Mouse (Mus musculus): ENCODE data around the gene Rnf130. TPM values are rescaled to one million over a fixed set of nuclear protein-coding genes. Genes with fewer than 3 reads are reported as not detected.

Gene Rnf130
- polyA plus RNA-seq, 1 experiment = not detected

DNA sequence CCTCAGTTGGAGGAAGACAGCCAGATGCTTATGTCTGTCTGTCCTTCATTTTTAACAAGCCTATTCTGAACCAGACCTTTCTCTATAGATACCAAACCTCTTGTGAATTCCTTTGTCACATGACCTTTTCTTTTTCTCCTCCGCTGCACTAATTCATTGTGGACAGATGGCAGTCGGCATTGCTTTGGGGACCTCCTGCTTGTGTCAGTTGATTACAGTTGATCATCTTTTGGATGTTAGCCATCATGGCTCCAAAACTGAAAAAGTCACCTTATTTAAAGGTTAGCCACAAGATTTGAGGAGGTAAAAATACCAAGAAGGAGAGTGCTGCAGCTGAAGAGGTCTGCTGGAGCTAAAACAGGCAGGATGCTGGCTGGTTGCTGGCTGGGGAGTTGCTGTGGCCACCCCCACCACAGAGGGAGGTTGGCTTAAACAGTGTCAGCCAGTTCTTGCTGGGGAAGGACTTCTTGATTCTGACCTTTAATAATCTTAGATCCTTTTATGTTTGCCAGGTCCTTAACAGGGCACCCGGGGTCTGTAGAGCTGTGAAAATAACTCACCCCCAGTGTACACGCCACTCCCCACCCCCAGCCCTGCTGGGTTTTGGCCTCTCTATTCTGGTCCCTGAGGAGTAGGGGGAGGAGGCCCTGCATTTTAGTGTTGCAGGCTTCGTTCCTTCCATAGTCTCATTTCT, 66.0 kb downstream of the Rnf130 start:
- Histone ChIP-seq H3K79me3 (ENCODE audit: low read depth) (no peaks in the 10 kb centered on the region), H3K36me3 (ENCODE audit: control insufficient read depth, insufficient read depth) (no peaks in the 10 kb centered on the region), H3K27me3 (ENCODE audit: control insufficient read depth, insufficient read depth, insufficient read length) (peaks cover 56% of the 10 kb centered on the region), H3ac (ENCODE audit: control insufficient read depth, insufficient read length, low read depth) (no peak overlapping the region), H3K4me3 (ENCODE audit: insufficient read depth, poor library complexity, severe bottlenecking) (no peak overlapping the region), H3K79me2 (ENCODE audit: control insufficient read depth, insufficient read depth) (no peaks in the 10 kb centered on the region)
- no peak for TF ChIP-seq MYOG (IDR thresholded peaks at IDR 0.05; ENCODE audit: control insufficient read depth, extremely low read depth, insufficient read length)
- no peak for TF ChIP-seq USF1 (IDR thresholded peaks at IDR 0.05; ENCODE audit: low read depth)
- no peak for TF ChIP-seq CEBPB (IDR thresholded peaks at IDR 0.05; ENCODE audit: low read depth)
- no peak for TF ChIP-seq MAX (IDR thresholded peaks at IDR 0.05)
- TF ChIP-seq MYOD1 (IDR thresholded peaks at IDR 0.05; ENCODE audit: control insufficient read depth, insufficient read length, low read depth) = no peak
- no peak for TF ChIP-seq CTCF (IDR thresholded peaks at IDR 0.05; ENCODE audit: control insufficient read depth, insufficient read depth, insufficient read length)
- no peak for TF ChIP-seq FOSL1 (IDR thresholded peaks at IDR 0.05; ENCODE audit: insufficient read depth, low read length, poor library complexity, severe bottlenecking)

DNA sequence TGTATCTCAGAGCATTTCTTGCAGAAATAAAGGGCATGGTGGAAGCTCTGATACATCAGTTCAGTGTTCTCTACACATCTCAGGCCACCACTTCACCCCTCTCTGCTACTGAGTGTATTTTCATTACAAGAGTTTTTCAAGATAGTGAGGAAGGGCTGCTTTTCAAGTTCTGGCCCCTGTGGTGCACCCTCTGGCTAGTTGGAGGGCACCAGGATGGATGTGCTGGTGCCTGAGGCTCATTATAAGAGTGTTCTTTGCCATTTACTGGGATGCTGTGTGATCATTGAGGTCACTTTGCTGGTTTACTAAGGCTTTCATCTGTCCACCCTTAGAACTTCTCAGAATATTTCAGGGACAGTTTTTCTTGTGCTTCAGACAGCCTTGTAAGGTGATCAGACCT, 66.5 kb downstream of the Rnf130 start:
- Histone ChIP-seq H3K4me3 (ENCODE audit: insufficient read depth, poor library complexity, severe bottlenecking) (no peak overlapping the region), H3K36me3 (ENCODE audit: control insufficient read depth, insufficient read depth) (no peaks in the 10 kb centered on the region), H3ac (ENCODE audit: control insufficient read depth, insufficient read length, low read depth) (no peak overlapping the region), H3K27me3 (ENCODE audit: control insufficient read depth, insufficient read depth, insufficient read length) (peaks cover 57% of the 10 kb centered on the region), H3K79me2 (ENCODE audit: control insufficient read depth, insufficient read depth) (no peaks in the 10 kb centered on the region), H3K79me3 (ENCODE audit: low read depth) (no peaks in the 10 kb centered on the region)
- TF ChIP-seq USF1 (IDR thresholded peaks at IDR 0.05; ENCODE audit: low read depth) = no peak
- TF ChIP-seq CEBPB (IDR thresholded peaks at IDR 0.05; ENCODE audit: low read depth) = no peak

DNA sequence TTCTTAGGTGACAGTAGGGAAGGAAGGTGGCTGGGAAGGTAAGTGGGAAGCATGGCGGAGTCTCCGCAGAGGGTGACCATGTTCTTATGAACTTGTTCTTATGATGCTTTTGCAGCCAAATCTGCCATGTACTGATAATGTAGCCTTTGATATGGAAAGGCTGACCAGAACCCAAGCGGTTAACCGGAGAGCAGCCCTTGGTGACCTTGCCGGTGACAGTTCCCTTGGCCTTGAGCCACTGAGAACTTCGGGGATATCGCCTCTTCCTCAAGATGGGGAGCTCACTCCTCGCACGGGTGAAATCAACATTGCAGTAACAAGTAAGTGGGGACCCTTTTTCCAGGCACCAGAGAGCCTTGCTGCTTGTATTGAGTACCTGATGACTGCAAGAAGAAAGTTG, 70.5 kb downstream of the Rnf130 start:
- Histone ChIP-seq H3K27me3 (ENCODE audit: control insufficient read depth, insufficient read depth, insufficient read length) (peaks cover 52% of the 10 kb centered on the region), H3K79me2 (ENCODE audit: control insufficient read depth, insufficient read depth) (no peaks in the 10 kb centered on the region), H3K36me3 (ENCODE audit: control insufficient read depth, insufficient read depth) (no peaks in the 10 kb centered on the region), H3K79me3 (ENCODE audit: low read depth) (no peaks in the 10 kb centered on the region), H3K4me3 (ENCODE audit: insufficient read depth, poor library complexity, severe bottlenecking) (no peak overlapping the region), H3ac (ENCODE audit: control insufficient read depth, insufficient read length, low read depth) (no peak overlapping the region)
- TF ChIP-seq MAX (IDR thresholded peaks at IDR 0.05) = no peak
- no peak for TF ChIP-seq CEBPB (IDR thresholded peaks at IDR 0.05; ENCODE audit: low read depth)
- no peak for TF ChIP-seq FOSL1 (IDR thresholded peaks at IDR 0.05; ENCODE audit: insufficient read depth, low read length, poor library complexity, severe bottlenecking)
- no peak for TF ChIP-seq CTCF (IDR thresholded peaks at IDR 0.05; ENCODE audit: control insufficient read depth, insufficient read depth, insufficient read length)
- TF ChIP-seq MYOD1 (IDR thresholded peaks at IDR 0.05; ENCODE audit: control insufficient read depth, insufficient read length, low read depth) = no peak
- no peak for TF ChIP-seq MYOG (IDR thresholded peaks at IDR 0.05; ENCODE audit: control insufficient read depth, extremely low read depth, insufficient read length)
- TF ChIP-seq USF1 (IDR thresholded peaks at IDR 0.05; ENCODE audit: low read depth) = no peak

DNA sequence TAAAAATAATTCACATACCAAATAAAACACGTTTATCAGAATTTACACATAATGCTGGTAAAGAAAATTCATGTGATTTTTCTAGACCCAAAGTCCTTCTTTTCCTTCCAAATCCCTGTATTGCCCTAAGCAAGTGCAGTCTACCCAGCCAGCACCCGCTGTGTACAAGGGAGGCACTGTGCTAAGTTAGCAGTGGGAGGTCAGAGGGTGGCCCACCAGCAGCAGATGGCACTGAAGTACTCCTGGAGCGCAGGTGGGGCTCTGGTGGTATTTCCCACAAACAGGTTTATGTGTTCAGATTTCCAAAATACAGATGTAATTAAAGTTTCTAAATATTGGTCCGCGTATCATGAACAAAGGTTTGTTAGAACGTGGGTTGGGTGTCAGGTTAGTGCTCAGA, 71.9 kb downstream of the Rnf130 start:
- H3K27me3 ChIP-seq (ENCODE audit: control insufficient read depth, insufficient read depth, insufficient read length) = peaks cover 39% of the 10 kb centered on the region
- no peaks in the 10 kb centered on the region for H3K79me3 ChIP-seq (ENCODE audit: low read depth)
- no peak overlapping the region for H3K4me3 ChIP-seq (ENCODE audit: insufficient read depth, poor library complexity, severe bottlenecking)
- TF ChIP-seq USF1 (IDR thresholded peaks at IDR 0.05; ENCODE audit: low read depth) (no peak), MYOG (IDR thresholded peaks at IDR 0.05; ENCODE audit: control insufficient read depth, extremely low read depth, insufficient read length) (no peak), MYOD1 (IDR thresholded peaks at IDR 0.05; ENCODE audit: control insufficient read depth, insufficient read length, low read depth) (no peak), FOSL1 (IDR thresholded peaks at IDR 0.05; ENCODE audit: insufficient read depth, low read length, poor library complexity, severe bottlenecking) (no peak), CEBPB (IDR thresholded peaks at IDR 0.05; ENCODE audit: low read depth) (no peak), CTCF (IDR thresholded peaks at IDR 0.05; ENCODE audit: control insufficient read depth, insufficient read depth, insufficient read length) (no peak), MAX (IDR thresholded peaks at IDR 0.05) (no peak)
- no peaks in the 10 kb centered on the region for H3K79me2 ChIP-seq (ENCODE audit: control insufficient read depth, insufficient read depth)
- no peaks in the 10 kb centered on the region for H3K36me3 ChIP-seq (ENCODE audit: control insufficient read depth, insufficient read depth)
- no peak overlapping the region for H3ac ChIP-seq (ENCODE audit: control insufficient read depth, insufficient read length, low read depth)

DNA sequence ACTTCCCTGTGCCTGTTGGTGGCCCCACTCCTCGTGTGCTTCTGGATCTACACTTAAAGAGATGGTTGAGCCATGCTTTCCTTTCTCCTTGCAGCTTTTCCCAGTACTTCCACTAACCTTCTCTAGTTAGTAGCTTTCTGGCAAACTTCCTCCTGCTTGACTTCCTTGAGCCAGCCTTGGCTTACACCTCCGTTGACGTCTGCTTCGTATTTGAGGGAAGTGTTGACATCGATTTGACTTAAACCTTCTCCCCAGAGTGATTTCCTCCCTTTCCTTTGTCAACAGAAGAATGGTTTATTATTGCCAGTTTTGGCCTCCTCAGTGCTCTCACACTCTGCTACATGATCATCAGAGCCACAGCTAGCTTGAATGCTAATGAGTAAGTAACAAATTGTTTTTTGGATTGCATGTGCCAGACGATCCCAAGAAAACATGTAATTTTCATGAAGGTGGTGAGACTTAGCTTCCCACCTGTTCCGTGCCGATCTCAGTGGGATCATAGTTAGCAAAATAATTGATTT, 73.9 kb downstream of the Rnf130 start:
- H3K36me3 ChIP-seq (ENCODE audit: control insufficient read depth, insufficient read depth) = no peaks in the 10 kb centered on the region
- H3ac ChIP-seq (ENCODE audit: control insufficient read depth, insufficient read length, low read depth) = no peak overlapping the region
- H3K79me3 ChIP-seq (ENCODE audit: low read depth) = no peaks in the 10 kb centered on the region
- no peak for TF ChIP-seq CTCF (IDR thresholded peaks at IDR 0.05; ENCODE audit: control insufficient read depth, insufficient read depth, insufficient read length)
- TF ChIP-seq MAX (IDR thresholded peaks at IDR 0.05) = no peak
- no peak for TF ChIP-seq CEBPB (IDR thresholded peaks at IDR 0.05; ENCODE audit: low read depth)
- TF ChIP-seq USF1 (IDR thresholded peaks at IDR 0.05; ENCODE audit: low read depth) = no peak
- no peak for TF ChIP-seq MYOD1 (IDR thresholded peaks at IDR 0.05; ENCODE audit: control insufficient read depth, insufficient read length, low read depth)
- no peak for TF ChIP-seq FOSL1 (IDR thresholded peaks at IDR 0.05; ENCODE audit: insufficient read depth, low read length, poor library complexity, severe bottlenecking)
- no peak for TF ChIP-seq MYOG (IDR thresholded peaks at IDR 0.05; ENCODE audit: control insufficient read depth, extremely low read depth, insufficient read length)
- H3K4me3 ChIP-seq (ENCODE audit: insufficient read depth, poor library complexity, severe bottlenecking) = no peak overlapping the region
- H3K79me2 ChIP-seq (ENCODE audit: control insufficient read depth, insufficient read depth) = no peaks in the 10 kb centered on the region
- H3K27me3 ChIP-seq (ENCODE audit: control insufficient read depth, insufficient read depth, insufficient read length) = peaks cover 49% of the 10 kb centered on the region

DNA sequence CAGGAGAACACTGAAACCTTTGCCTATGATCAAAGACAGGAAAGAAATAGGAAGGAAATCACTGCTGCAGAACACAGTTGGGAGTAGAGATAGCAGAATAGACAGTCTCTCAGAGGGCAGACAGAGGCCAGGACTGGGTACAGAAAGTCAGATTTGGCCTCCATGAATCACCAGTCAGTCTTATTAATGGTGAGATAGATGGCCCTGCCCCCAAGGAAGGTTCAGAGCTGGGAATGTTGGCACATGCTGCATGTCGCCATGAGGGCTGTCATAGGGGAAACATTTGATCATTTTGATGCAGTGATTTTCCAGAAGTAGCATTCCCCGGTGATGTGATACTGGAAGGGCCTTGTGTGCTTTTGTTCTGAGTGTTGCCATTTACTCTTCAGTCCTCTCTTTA, 74.5 kb downstream of the Rnf130 start:
- no peak overlapping the region for H3ac ChIP-seq (ENCODE audit: control insufficient read depth, insufficient read length, low read depth)
- no peaks in the 10 kb centered on the region for H3K79me3 ChIP-seq (ENCODE audit: low read depth)
- H3K4me3 ChIP-seq (ENCODE audit: insufficient read depth, poor library complexity, severe bottlenecking) = no peak overlapping the region
- TF ChIP-seq USF1 (IDR thresholded peaks at IDR 0.05; ENCODE audit: low read depth) (no peak), MYOD1 (IDR thresholded peaks at IDR 0.05; ENCODE audit: control insufficient read depth, insufficient read length, low read depth) (no peak), FOSL1 (IDR thresholded peaks at IDR 0.05; ENCODE audit: insufficient read depth, low read length, poor library complexity, severe bottlenecking) (no peak)
- no peaks in the 10 kb centered on the region for H3K36me3 ChIP-seq (ENCODE audit: control insufficient read depth, insufficient read depth)
- no peaks in the 10 kb centered on the region for H3K79me2 ChIP-seq (ENCODE audit: control insufficient read depth, insufficient read depth)
- H3K27me3 ChIP-seq (ENCODE audit: control insufficient read depth, insufficient read depth, insufficient read length) = peaks cover 52% of the 10 kb centered on the region
